Mouse (Mus musculus): Measurements from ENCODE around the gene Gpr65.
"Not testable (repeated sequence)": the region's sequence is repeated elsewhere in the genome, so short reads cannot be mapped to it uniquely, and the experiment has no call there.

Gene Gpr65

GRCm38 (mm10) chr12:98268441-98269369, at the start of gene Gpr65:
Gene Gpr65 (plus strand): TSS chr12:98268635.
- no peak for DNase-seq (ENCODE audit: low spot score in 2 of 2)

- no peak for DNase-seq (ENCODE audit: low spot score in 2 of 2)
Observed at GRCm38 (mm10) chr12:98223286-98223685, 45.1 kb upstream of the Gpr65 start.

GRCm38 (mm10) chr12:98227037-98227436, 41.4 kb upstream of the Gpr65 start:
- no peak for DNase-seq (ENCODE audit: low spot score in 2 of 2)

GRCm38 (mm10) chr12:98238478-98238877, 30.0 kb upstream of the Gpr65 start:
- DNase-seq (ENCODE audit: low spot score in 2 of 2): not testable (repeated sequence)

- DNase-seq (ENCODE audit: low spot score in 2 of 2): peak in 1 of 2 experiments; percentile 31
Observed at GRCm38 (mm10) chr12:98244161-98244560, 24.3 kb upstream of the Gpr65 start.

- no peak for DNase-seq (ENCODE audit: low spot score in 2 of 2)
Observed at GRCm38 (mm10) chr12:98244865-98245264, 23.6 kb upstream of the Gpr65 start.

GRCm38 (mm10) chr12:98246835-98247234, 21.6 kb upstream of the Gpr65 start:
- DNase-seq (ENCODE audit: low spot score in 2 of 2): no peak

- DNase-seq (ENCODE audit: low spot score in 2 of 2): no peak
Observed at GRCm38 (mm10) chr12:98249671-98250070, 18.8 kb upstream of the Gpr65 start.

GRCm38 (mm10) chr12:98250327-98250726, 18.1 kb upstream of the Gpr65 start:
- DNase-seq (ENCODE audit: low spot score in 2 of 2): no peak

GRCm38 (mm10) chr12:98252417-98252816, 16.0 kb upstream of the Gpr65 start:
- no peak for DNase-seq (ENCODE audit: low spot score in 2 of 2)

- DNase-seq (ENCODE audit: low spot score in 2 of 2): no peak
Observed at GRCm38 (mm10) chr12:98255373-98255995, 13.0 kb upstream of the Gpr65 start.

GRCm38 (mm10) chr12:98258371-98258844, 10.0 kb upstream of the Gpr65 start:
- peak in 1 of 2 experiments; percentile 17 for DNase-seq (ENCODE audit: low spot score in 2 of 2)

GRCm38 (mm10) chr12:98258845-98259517, 9.5 kb upstream of the Gpr65 start, which contains the start of gene Galc:
Gene Galc (minus strand): TSS chr12:98259459.
- DNase-seq (ENCODE audit: low spot score in 2 of 2): peak; percentile 87 to 89

- DNase-seq (ENCODE audit: low spot score in 2 of 2): no peak
Observed at GRCm38 (mm10) chr12:98259518-98259852, 8.9 kb upstream of the Gpr65 start.

GRCm38 (mm10) chr12:98265697-98266096, 2.7 kb upstream of the Gpr65 start:
- no peak for DNase-seq (ENCODE audit: low spot score in 2 of 2)

GRCm38 (mm10) chr12:98269791-98270745, 1.6 kb downstream of the Gpr65 start:
- no peak for DNase-seq (ENCODE audit: low spot score in 2 of 2)

GRCm38 (mm10) chr12:98270810-98271566, 2.6 kb downstream of the Gpr65 start:
- DNase-seq (ENCODE audit: low spot score in 2 of 2): no peak

GRCm38 (mm10) chr12:98272433-98272832, 4.0 kb downstream of the Gpr65 start:
- no peak for DNase-seq (ENCODE audit: low spot score in 2 of 2)

- DNase-seq (ENCODE audit: low spot score in 2 of 2): peak; percentile 81 to 86
Observed at GRCm38 (mm10) chr12:98280530-98280929, 12.1 kb downstream of the Gpr65 start.

GRCm38 (mm10) chr12:98280996-98281395, 12.6 kb downstream of the Gpr65 start:
- no peak for DNase-seq (ENCODE audit: low spot score in 2 of 2)

All from right cerebral cortex, adult 2 months (tissue).